Mouse (Mus musculus): ENCODE measurements at regions not wholly inside any gene's neighbourhood (a gene's known extent, or its start where the extent isn't known, plus 50 kb on each side); places are given as distances from the start of the nearest gene placed in this dataset.

DNA sequence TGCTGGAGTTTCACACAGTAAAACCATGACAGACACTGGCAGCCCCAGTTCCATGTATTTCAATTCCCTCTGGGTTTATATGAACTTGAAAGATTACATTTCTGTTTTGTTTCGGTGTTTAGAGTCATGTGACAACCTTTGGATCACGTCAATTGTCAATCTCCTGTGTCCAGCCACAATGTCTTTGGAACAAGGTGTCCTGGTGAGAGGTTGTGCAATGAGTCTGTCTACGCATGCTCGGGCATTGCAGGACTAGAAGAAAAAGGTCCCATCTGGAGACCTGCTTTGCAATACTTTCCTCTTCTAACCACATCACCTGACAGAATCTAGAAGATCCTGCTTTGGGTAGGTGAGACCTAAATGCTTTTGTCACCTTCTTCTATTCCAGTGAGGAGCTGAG lies 333.5 kb downstream of the Gadd45g start:
- no peak for TF ChIP-seq POLR2A (IDR thresholded peaks at IDR 0.05; ENCODE audit: extremely low read depth, insufficient read depth, low read length)
- TF ChIP-seq CTCF (IDR thresholded peaks at IDR 0.05; ENCODE audit: low read depth, low read length), result no peak
- peak overlapping the region; percentile 74 for H3K9ac ChIP-seq (ENCODE audit: low read depth, low read length)
- WGBS, result 31% methylated on average over 4 of the region's 4 CpGs
- H3K27me3 ChIP-seq (ENCODE audit: control insufficient read depth, insufficient read depth, low read length), result no peaks in the 10 kb centered on the region
- H3K79me2 ChIP-seq (ENCODE audit: control insufficient read depth, insufficient read depth, low read length), result no peaks in the 10 kb centered on the region
- H3K27ac ChIP-seq (replicated peaks; ENCODE audit: insufficient read depth, low read depth, low read length), result peak overlapping the region; percentile 99
- H3K4me3 ChIP-seq (ENCODE audit: insufficient read depth, low read depth, low read length), result peak overlapping the region; percentile 39; the same call in 1 of the 2 replicates
- peaks cover 28% of the 10 kb centered on the region for H3K4me1 ChIP-seq (ENCODE audit: control insufficient read depth, insufficient read depth, low read length)
- DNase-seq (ENCODE audit: extremely low read depth, low read depth, low spot score), result peak; percentile 95
- H3K36me3 ChIP-seq (ENCODE audit: control insufficient read depth, insufficient read depth, low read length), result no peaks in the 10 kb centered on the region

DNA sequence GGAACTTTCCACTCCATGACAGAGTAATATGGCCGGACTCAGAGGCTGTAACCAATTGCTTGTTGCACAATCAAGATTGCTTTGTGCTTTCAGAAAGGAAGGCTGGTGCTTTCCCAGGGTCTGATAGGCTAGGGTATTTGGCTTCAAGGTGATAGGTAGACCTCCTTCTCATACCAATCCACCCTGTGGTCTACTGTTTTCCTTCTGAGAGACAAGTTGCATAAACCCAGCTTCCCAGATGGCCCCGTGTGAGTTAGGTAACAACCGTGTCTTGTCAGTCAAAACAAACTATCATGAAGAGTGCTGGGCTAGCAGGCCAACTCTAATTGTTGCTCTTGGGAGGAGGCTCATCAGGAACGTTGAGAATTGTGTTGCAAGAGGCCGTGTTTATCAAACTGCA lies 337.2 kb downstream of the Gadd45g start:
- Histone ChIP-seq H3K4me1 (ENCODE audit: control insufficient read depth, insufficient read depth, low read length) (peaks cover 31% of the 10 kb centered on the region), H3K4me3 (ENCODE audit: insufficient read depth, low read depth, low read length) (no peak overlapping the region), H3K27me3 (ENCODE audit: control insufficient read depth, insufficient read depth, low read length) (no peaks in the 10 kb centered on the region), H3K27ac (replicated peaks; ENCODE audit: insufficient read depth, low read depth, low read length) (peak overlapping the region; percentile 72), H3K9ac (ENCODE audit: low read depth, low read length) (no peak overlapping the region), H3K79me2 (ENCODE audit: control insufficient read depth, insufficient read depth, low read length) (no peaks in the 10 kb centered on the region), H3K36me3 (ENCODE audit: control insufficient read depth, insufficient read depth, low read length) (no peaks in the 10 kb centered on the region)
- DNase-seq (ENCODE audit: extremely low read depth, low read depth, low spot score), result peak; percentile 76
- no peak for TF ChIP-seq CTCF (IDR thresholded peaks at IDR 0.05; ENCODE audit: low read depth, low read length)
- TF ChIP-seq POLR2A (IDR thresholded peaks at IDR 0.05; ENCODE audit: extremely low read depth, insufficient read depth, low read length), result no peak
- 19% methylated on average over 5 of the region's 5 CpGs for WGBS

DNA sequence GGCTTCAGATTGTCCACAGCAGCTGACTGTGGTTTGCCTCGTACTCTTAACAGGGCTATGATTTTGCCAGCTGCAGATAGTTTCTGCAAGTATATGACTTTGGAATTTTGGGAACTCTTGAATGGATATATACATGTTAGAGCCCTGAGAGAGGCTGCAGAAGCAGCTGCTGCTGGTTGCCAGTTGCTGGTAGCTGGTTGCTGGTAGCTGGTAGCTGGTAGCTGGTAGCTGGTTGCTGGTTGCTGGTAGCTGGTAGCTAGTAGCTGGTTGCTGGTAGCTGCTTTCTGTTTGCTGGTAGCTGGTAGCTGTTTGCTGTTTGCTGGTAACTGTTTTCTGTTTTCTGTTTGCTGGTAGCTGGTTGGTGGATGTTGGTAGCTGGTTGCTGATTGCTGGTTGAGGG lies 339.1 kb downstream of the Gadd45g start:
- WGBS, result 90% methylated on average over 1 of the region's 1 CpGs
- H3K79me2 ChIP-seq (ENCODE audit: control insufficient read depth, insufficient read depth, low read length), result no peaks in the 10 kb centered on the region
- H3K9ac ChIP-seq (ENCODE audit: low read depth, low read length), result no peak overlapping the region
- H3K36me3 ChIP-seq (ENCODE audit: control insufficient read depth, insufficient read depth, low read length), result no peaks in the 10 kb centered on the region
- DNase-seq (ENCODE audit: extremely low read depth, low read depth, low spot score), result no peak
- TF ChIP-seq POLR2A (IDR thresholded peaks at IDR 0.05; ENCODE audit: extremely low read depth, insufficient read depth, low read length) (no peak), CTCF (IDR thresholded peaks at IDR 0.05; ENCODE audit: low read depth, low read length) (no peak)
- no peak overlapping the region for H3K27ac ChIP-seq (replicated peaks; ENCODE audit: insufficient read depth, low read depth, low read length)
- H3K27me3 ChIP-seq (ENCODE audit: control insufficient read depth, insufficient read depth, low read length), result no peaks in the 10 kb centered on the region
- peaks cover 25% of the 10 kb centered on the region for H3K4me1 ChIP-seq (ENCODE audit: control insufficient read depth, insufficient read depth, low read length)
- H3K4me3 ChIP-seq (ENCODE audit: insufficient read depth, low read depth, low read length), result no peak overlapping the region

DNA sequence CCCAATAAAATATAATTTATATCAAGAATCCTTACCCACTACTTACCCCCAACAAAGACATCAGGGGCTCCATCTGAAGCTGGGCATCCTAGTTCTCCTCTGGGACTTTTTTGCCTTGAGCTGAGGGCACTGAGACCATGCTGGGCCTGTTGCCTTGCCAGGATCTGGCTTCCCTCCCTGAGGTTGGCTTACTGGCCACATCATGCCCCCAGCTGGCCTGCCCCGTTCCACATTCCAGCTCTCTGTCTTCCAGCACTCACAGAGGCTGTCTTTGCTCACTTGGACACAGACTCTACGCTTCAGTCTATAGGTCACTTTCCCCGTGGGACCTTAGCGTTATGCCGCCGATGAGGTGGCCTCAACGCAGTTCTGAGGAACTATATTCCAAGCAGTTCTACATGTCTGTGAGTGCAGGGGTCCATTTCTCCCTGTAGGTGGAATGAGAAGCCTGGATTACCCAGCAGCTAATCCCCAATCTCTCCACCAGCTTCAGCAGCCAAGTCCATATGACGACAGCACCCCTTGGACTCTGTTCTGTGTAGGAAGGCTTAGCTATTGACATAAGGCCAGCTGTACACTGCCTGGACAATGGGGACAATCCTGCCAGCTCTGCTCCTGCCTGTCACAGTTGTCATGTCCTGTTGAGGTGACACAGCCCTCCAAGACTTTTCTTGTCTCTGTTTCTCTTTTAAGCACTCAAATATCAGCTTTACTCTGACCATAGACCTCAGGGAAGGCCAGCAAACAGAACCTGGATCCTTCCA lies 341.5 kb downstream of the Gadd45g start:
- Histone ChIP-seq H3K9ac (ENCODE audit: low read depth, low read length) (no peak overlapping the region), H3K27me3 (ENCODE audit: control insufficient read depth, insufficient read depth, low read length) (no peaks in the 10 kb centered on the region), H3K79me2 (ENCODE audit: control insufficient read depth, insufficient read depth, low read length) (no peaks in the 10 kb centered on the region), H3K27ac (replicated peaks; ENCODE audit: insufficient read depth, low read depth, low read length) (no peak overlapping the region), H3K4me1 (ENCODE audit: control insufficient read depth, insufficient read depth, low read length) (peaks cover 20% of the 10 kb centered on the region), H3K4me3 (ENCODE audit: insufficient read depth, low read depth, low read length) (no peak overlapping the region), H3K36me3 (ENCODE audit: control insufficient read depth, insufficient read depth, low read length) (no peaks in the 10 kb centered on the region)
- 66% methylated on average over 8 of the region's 8 CpGs for WGBS
- no peak for TF ChIP-seq POLR2A (IDR thresholded peaks at IDR 0.05; ENCODE audit: extremely low read depth, insufficient read depth, low read length)
- TF ChIP-seq CTCF (IDR thresholded peaks at IDR 0.05; ENCODE audit: low read depth, low read length), result no peak
- DNase-seq (ENCODE audit: extremely low read depth, low read depth, low spot score), result peak; percentile 26

DNA sequence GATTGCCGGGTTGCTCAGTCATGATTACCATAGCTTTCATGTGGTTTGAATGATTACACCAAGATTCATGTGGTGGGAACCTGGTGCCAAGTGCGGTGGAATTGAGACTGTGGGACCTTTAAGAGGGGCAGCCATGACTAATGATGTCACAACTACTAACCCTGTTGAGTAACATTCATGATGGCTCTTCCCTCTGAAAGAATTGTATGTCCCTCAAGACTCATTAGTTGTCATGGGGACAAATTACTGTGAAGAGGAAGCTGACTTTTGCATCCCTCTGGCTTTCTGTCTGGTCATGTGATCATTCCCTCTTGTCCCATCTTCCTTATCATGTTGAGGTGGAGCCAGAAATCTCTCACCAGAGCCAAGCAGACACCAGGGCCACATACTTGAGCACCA lies 342.1 kb downstream of the Gadd45g start:
- 62% methylated on average over 2 of the region's 2 CpGs for WGBS
- DNase-seq (ENCODE audit: extremely low read depth, low read depth, low spot score), result no peak
- H3K27ac ChIP-seq (replicated peaks; ENCODE audit: insufficient read depth, low read depth, low read length), result no peak overlapping the region

DNA sequence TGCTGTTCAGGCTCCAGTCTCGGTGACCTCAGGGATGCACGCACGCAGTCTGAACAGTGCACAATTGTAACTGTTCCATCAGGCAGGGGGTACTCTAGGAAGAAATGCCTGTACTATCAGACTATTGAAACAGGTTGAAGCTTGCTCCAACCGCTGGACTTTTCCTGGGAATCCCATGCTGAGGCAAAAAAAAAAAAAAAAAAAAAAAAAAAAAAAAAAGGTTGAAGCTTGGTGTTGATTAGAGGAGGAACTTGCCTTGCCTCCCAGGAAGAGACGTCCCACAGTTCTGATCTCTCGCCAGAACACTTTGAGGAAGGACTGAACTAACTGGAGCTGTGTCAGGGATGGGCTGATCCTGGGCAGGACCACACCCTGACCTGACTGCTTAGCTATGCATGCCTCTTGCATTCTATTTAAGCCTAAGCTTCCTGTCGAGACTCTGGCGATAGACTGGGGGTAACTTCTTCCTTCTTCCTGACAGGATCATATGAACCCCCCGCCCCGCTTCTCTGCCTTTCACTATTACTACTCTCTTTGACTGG lies 341.6 kb downstream of the Diras2 start:
- Histone ChIP-seq H3K9ac (ENCODE audit: low read depth, low read length) (no peak overlapping the region), H3K4me1 (ENCODE audit: control insufficient read depth, insufficient read depth, low read length) (peaks cover 14% of the 10 kb centered on the region), H3K36me3 (ENCODE audit: control insufficient read depth, insufficient read depth, low read length) (no peaks in the 10 kb centered on the region), H3K27ac (replicated peaks; ENCODE audit: insufficient read depth, low read depth, low read length) (no peak overlapping the region), H3K4me3 (ENCODE audit: insufficient read depth, low read depth, low read length) (no peak overlapping the region), H3K27me3 (ENCODE audit: control insufficient read depth, insufficient read depth, low read length) (no peaks in the 10 kb centered on the region), H3K79me2 (ENCODE audit: control insufficient read depth, insufficient read depth, low read length) (no peaks in the 10 kb centered on the region)
- DNase-seq (ENCODE audit: extremely low read depth, low read depth, low spot score), result no peak
- 86% methylated on average over 10 of the region's 10 CpGs for WGBS
- TF ChIP-seq POLR2A (IDR thresholded peaks at IDR 0.05; ENCODE audit: extremely low read depth, insufficient read depth, low read length), result no peak
- TF ChIP-seq CTCF (IDR thresholded peaks at IDR 0.05; ENCODE audit: low read depth, low read length), result no peak

More for the DNA sequence above, 342.1 kb downstream of the Gadd45g start:
- Histone ChIP-seq H3K4me1 (ENCODE audit: control insufficient read depth, insufficient read depth, low read length) (peaks cover 17% of the 10 kb centered on the region), H3K4me3 (ENCODE audit: insufficient read depth, low read depth, low read length) (no peak overlapping the region), H3K36me3 (ENCODE audit: control insufficient read depth, insufficient read depth, low read length) (no peaks in the 10 kb centered on the region), H3K79me2 (ENCODE audit: control insufficient read depth, insufficient read depth, low read length) (no peaks in the 10 kb centered on the region), H3K27me3 (ENCODE audit: control insufficient read depth, insufficient read depth, low read length) (no peaks in the 10 kb centered on the region), H3K9ac (ENCODE audit: low read depth, low read length) (no peak overlapping the region)
- no peak for TF ChIP-seq POLR2A (IDR thresholded peaks at IDR 0.05; ENCODE audit: extremely low read depth, insufficient read depth, low read length)
- no peak for TF ChIP-seq CTCF (IDR thresholded peaks at IDR 0.05; ENCODE audit: low read depth, low read length)

Data from liver, adult 2 months (tissue).